11 mouse cellular contexts compared by ENCODE assay signal in genomic region chr3:126737128-126737527, GRCm38 (mm10).
DNase-seq lines count a peak whose midpoint lies in the region; ATAC-seq and TF ChIP-seq lines count a peak whose summit lies in the region.
"Had no signal": no experiment of that assay in that cellular context is flagged by ENCODE, and none has a peak within 500 bp of the region (broad histone marks: within the 10 kb centered on the region; RNA-seq: fewer than 3 reads in every experiment).

No protein-coding gene starts in this region.

- H3K9me3 ChIP-seq in forebrain, embryonic 11.5 days (ENCODE audit: control insufficient read depth, low read length) = no peaks in the 10 kb centered on the region
- H3K9me3 ChIP-seq: liver, embryonic 13.5 days; midbrain, embryonic 15.5 days had no signal

- TF ChIP-seq POLR2A in kidney, adult 2 months (IDR thresholded peaks at IDR 0.05; ENCODE audit: low read depth, low read length) = no peak

- no peak overlapping the region for H3K4me3 ChIP-seq in kidney, adult 2 months (ENCODE audit: insufficient read depth, low read depth, low read length)
- H3K4me3 ChIP-seq in forebrain, embryonic 11.5 days (ENCODE audit: low read depth, low read length) = no peak overlapping the region
- H3K4me3 ChIP-seq: liver, embryonic 13.5 days; midbrain, embryonic 15.5 days had no signal

- no peak overlapping the region for H3K4me2 ChIP-seq in forebrain, embryonic 11.5 days (ENCODE audit: low read depth, low read length, severe bottlenecking)
- H3K4me2 ChIP-seq: liver, embryonic 13.5 days; midbrain, embryonic 15.5 days had no signal

- no peaks in the 10 kb centered on the region for H3K36me3 ChIP-seq in kidney, adult 2 months (ENCODE audit: control insufficient read depth, insufficient read depth, low read length)
- no peaks in the 10 kb centered on the region for H3K36me3 ChIP-seq in forebrain, embryonic 11.5 days (ENCODE audit: control insufficient read depth, insufficient read depth, low read length)
- H3K36me3 ChIP-seq: liver, embryonic 13.5 days; midbrain, embryonic 15.5 days had no signal

- TF ChIP-seq CTCF in kidney, adult 2 months (conservative IDR thresholded peaks at IDR 0.05; ENCODE audit: insufficient read depth, insufficient read length, low read depth, low read length) = no peak

- no peak for ATAC-seq in forebrain, embryonic 11.5 days (replicated peaks; ENCODE audit: low FRiP score)
- ATAC-seq: midbrain, embryonic 15.5 days had no signal

- DNase-seq in kidney, adult 2 months = peak; percentile 25
- no peak for DNase-seq in kidney, adult 18-20 months
- peak; percentile 58 for DNase-seq in cerebellum, adult 9-10 months
- DNase-seq in gastrocnemius, postnatal 25 days = peak; percentile 70
- peak; percentile 6 to 8 for DNase-seq in kidney, postnatal 4 days
- DNase-seq in forebrain, embryonic 11.5 days (ENCODE audit: low spot score) = no peak
- no peak for DNase-seq in liver
- no peak for DNase-seq in right cerebral cortex, postnatal 36 days (ENCODE audit: low spot score in 2 of 2)
- DNase-seq: liver, embryonic 13.5 days; right cerebral cortex, postnatal 4 days had no signal

- H3K4me1 ChIP-seq in kidney, adult 2 months (ENCODE audit: control insufficient read depth, insufficient read depth, low read length) = peaks cover 6% of the 10 kb centered on the region; the same call in 1 of the 2 replicates
- H3K4me1 ChIP-seq in forebrain, embryonic 11.5 days (replicated peaks; ENCODE audit: control insufficient read depth, insufficient read depth, low read length) = no peaks in the 10 kb centered on the region
- H3K4me1 ChIP-seq: liver, embryonic 13.5 days; midbrain, embryonic 15.5 days had no signal

- H3K27me3 ChIP-seq in kidney, adult 2 months (replicated peaks; ENCODE audit: control insufficient read depth, insufficient read depth, low read length) = no peaks in the 10 kb centered on the region
- no peaks in the 10 kb centered on the region for H3K27me3 ChIP-seq in forebrain, embryonic 11.5 days (ENCODE audit: control insufficient read depth, insufficient read depth, low read length)
- H3K27me3 ChIP-seq: liver, embryonic 13.5 days; midbrain, embryonic 15.5 days had no signal

- 70% methylated on average over 2 of the region's 2 CpGs for WGBS in kidney, adult 2 months
- 98% methylated on average over 2 of the region's 2 CpGs for WGBS in forebrain, embryonic 11.5 days

- no peak overlapping the region for H3K27ac ChIP-seq in kidney, adult 2 months (ENCODE audit: insufficient read depth, low read depth, low read length)
- H3K27ac ChIP-seq in forebrain, embryonic 11.5 days (ENCODE audit: low read depth, low read length) = no peak overlapping the region
- H3K27ac ChIP-seq: liver, embryonic 13.5 days; midbrain, embryonic 15.5 days had no signal

- H3K9ac ChIP-seq in forebrain, embryonic 11.5 days (ENCODE audit: low read length) = no peak overlapping the region
- H3K9ac ChIP-seq: liver, embryonic 13.5 days; midbrain, embryonic 15.5 days had no signal

Comparison
In these comparisons a context has a peak if more than half of its experiments do, and no peak if none do; other contexts are left out.
1. DNase-seq: peak in kidney, adult 2 months (single experiment), cerebellum, adult 9-10 months (single experiment), gastrocnemius, postnatal 25 days (single experiment) and kidney, postnatal 4 days (2 of 2); none in kidney, adult 18-20 months (single experiment), forebrain, embryonic 11.5 days (single experiment), liver (single experiment) and right cerebral cortex, postnatal 36 days (0 of 2).